Mouse (Mus musculus): ENCODE measurements around the gene Irgm1.
"Not testable (repeated sequence)": the region's sequence is repeated elsewhere in the genome, so short reads cannot be mapped to it uniquely, and the experiment has no call there.

Irgm1 gene

GRCm38 (mm10) chr11:48871201-48871772 lies at the start of gene Irgm1:
Gene Irgm1 (minus strand): TSS chr11:48871683.
- DNase-seq (ENCODE audit: low read depth, low spot score): peak; percentile 85

- no peak for DNase-seq (ENCODE audit: low read depth, low spot score)
Measured at GRCm38 (mm10) chr11:48918380-48918779, 46.9 kb upstream of the Irgm1 start.

- DNase-seq (ENCODE audit: low read depth, low spot score): no peak
Measured at GRCm38 (mm10) chr11:48913611-48914010, 42.1 kb upstream of the Irgm1 start.

GRCm38 (mm10) chr11:48908459-48908858 lies 37.0 kb upstream of the Irgm1 start:
- DNase-seq (ENCODE audit: low read depth, low spot score): no peak

GRCm38 (mm10) chr11:48902021-48902420 lies 30.5 kb upstream of the Irgm1 start, which contains the start of gene Gm5431:
Gene Gm5431 (minus strand): TSS chr11:48902214.
- no peak for DNase-seq (ENCODE audit: low read depth, low spot score)

GRCm38 (mm10) chr11:48901567-48901930 lies 30.1 kb upstream of the Irgm1 start:
- DNase-seq (ENCODE audit: low read depth, low spot score): not testable (repeated sequence)

- not testable (repeated sequence) for DNase-seq (ENCODE audit: low read depth, low spot score)
Measured at GRCm38 (mm10) chr11:48900654-48901566, 29.4 kb upstream of the Irgm1 start.

- DNase-seq (ENCODE audit: low read depth, low spot score): peak; percentile 80
Measured at GRCm38 (mm10) chr11:48898812-48899431, 27.4 kb upstream of the Irgm1 start.

GRCm38 (mm10) chr11:48876680-48877079 lies 5.2 kb upstream of the Irgm1 start:
- DNase-seq (ENCODE audit: low read depth, low spot score): no peak

- DNase-seq (ENCODE audit: low read depth, low spot score): not testable (repeated sequence)
Measured at GRCm38 (mm10) chr11:48875343-48875837, 3.9 kb upstream of the Irgm1 start.

GRCm38 (mm10) chr11:48874465-48874864 lies 3.0 kb upstream of the Irgm1 start:
- DNase-seq (ENCODE audit: low read depth, low spot score): peak; percentile 83

- DNase-seq (ENCODE audit: low read depth, low spot score): peak; percentile 18
Measured at GRCm38 (mm10) chr11:48873591-48874290, 2.3 kb upstream of the Irgm1 start.

GRCm38 (mm10) chr11:48872695-48873300 lies 1.3 kb upstream of the Irgm1 start:
- no peak for DNase-seq (ENCODE audit: low read depth, low spot score)

- DNase-seq (ENCODE audit: low read depth, low spot score): peak; percentile 61
Measured at GRCm38 (mm10) chr11:48871817-48872541, 496 bp upstream of the Irgm1 start.

GRCm38 (mm10) chr11:48870781-48871180 lies 702 bp downstream of the Irgm1 start:
- DNase-seq (ENCODE audit: low read depth, low spot score): no peak

- no peak for DNase-seq (ENCODE audit: low read depth, low spot score)
Measured at GRCm38 (mm10) chr11:48869380-48870110, 1.9 kb downstream of the Irgm1 start.

GRCm38 (mm10) chr11:48866481-48866880 lies 5.0 kb downstream of the Irgm1 start:
- no peak for DNase-seq (ENCODE audit: low read depth, low spot score)

GRCm38 (mm10) chr11:48863808-48864207 lies 7.7 kb downstream of the Irgm1 start:
- DNase-seq (ENCODE audit: low read depth, low spot score): no peak

- DNase-seq (ENCODE audit: low read depth, low spot score): no peak
Measured at GRCm38 (mm10) chr11:48862784-48863319, 8.6 kb downstream of the Irgm1 start.

All from 3T3-L1 (cell line).